Mouse (Mus musculus): ENCODE data around the gene C1s1. TPM values are rescaled to one million over a fixed set of nuclear protein-coding genes. Genes with fewer than 3 reads are reported as not detected.
"Not testable (repeated sequence)": the region's sequence is repeated elsewhere in the genome, so short reads cannot be mapped to it uniquely, and the experiment has no call there.

Gene C1s1
- total RNA-seq, 2 experiments from 2014 or later: 0.62 to 1.5 TPM

GRCm38 (mm10) chr6:124511936-124512335 lies 30.2 kb downstream of the C1s1 start:
- no peak for DNase-seq

DNA sequence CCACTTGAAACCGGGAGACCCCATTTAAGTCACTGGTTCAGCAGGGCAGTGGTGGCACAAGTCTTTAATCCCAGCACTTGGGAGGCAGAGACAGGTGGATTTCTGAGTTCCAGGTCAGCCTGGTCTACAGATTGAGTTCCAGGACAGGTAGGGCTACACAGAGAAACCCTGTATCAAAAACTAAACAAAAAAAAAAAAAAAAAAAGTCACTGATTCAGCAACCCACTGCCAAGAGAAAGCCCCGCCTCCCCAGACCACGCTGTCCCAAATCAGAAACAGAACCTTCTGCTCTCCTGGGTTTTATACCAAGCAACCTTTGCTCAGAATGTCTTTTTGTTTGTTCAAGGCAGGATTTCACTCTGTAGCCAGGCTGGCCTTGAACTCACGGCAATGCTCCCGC lies 33.0 kb downstream of the C1s1 start:
- not testable (repeated sequence) for DNase-seq

GRCm38 (mm10) chr6:124508292-124508691 lies 33.9 kb downstream of the C1s1 start:
- DNase-seq: peak; percentile 13 to 15

GRCm38 (mm10) chr6:124506991-124507390 lies 35.2 kb downstream of the C1s1 start:
- no peak for DNase-seq

- no peak for DNase-seq
These were observed 37.1 kb downstream of the C1s1 start for GRCm38 (mm10) chr6:124505028-124505427.

DNA sequence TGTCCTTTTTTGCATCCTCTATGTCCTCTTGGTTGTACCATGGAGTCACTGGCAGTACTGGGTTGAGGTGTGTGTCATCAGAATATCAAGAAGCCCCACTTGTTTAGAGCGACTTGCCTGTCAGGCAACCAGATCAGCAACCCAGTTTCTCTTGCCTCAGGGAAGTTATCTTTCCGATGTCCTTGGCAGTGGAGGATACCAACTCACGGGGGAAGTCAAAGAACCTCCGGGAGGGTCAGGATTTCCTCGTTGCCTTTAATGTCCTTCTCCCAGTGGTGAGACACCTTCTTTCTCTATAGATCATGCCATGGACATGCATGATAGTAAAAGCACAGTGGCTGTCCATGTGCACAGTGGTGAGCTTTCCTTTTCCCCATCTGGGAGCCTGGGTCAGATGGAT lies 40.1 kb downstream of the C1s1 start:
- DNase-seq: no peak

DNA sequence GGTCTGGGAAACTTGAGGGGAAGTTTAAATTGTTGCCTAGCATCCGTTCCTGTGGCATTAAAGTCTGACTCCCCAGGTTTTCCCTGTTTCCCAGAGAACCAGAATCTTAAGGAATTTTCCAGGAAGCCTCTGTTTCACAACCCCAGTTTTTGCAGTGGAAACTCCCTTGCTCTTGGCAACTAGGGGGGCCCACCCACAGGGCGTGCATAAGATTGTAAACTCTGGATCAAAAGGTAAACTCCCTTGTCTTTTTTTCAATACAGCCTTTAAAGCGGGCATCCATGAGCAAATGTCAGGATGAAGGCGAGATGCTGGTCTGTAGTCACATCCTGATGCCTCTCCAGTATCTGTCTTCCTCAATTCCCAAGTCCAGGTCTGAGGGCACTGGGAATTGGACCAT lies 40.7 kb downstream of the C1s1 start:
- DNase-seq: no peak

- no peak for DNase-seq
These were observed 42.1 kb downstream of the C1s1 start for GRCm38 (mm10) chr6:124499914-124500566.

- no peak for DNase-seq
These were observed 46.1 kb downstream of the C1s1 start for GRCm38 (mm10) chr6:124496054-124496453.

GRCm38 (mm10) chr6:124493886-124494285 lies 48.3 kb downstream of the C1s1 start:
- no peak for DNase-seq

DNA sequence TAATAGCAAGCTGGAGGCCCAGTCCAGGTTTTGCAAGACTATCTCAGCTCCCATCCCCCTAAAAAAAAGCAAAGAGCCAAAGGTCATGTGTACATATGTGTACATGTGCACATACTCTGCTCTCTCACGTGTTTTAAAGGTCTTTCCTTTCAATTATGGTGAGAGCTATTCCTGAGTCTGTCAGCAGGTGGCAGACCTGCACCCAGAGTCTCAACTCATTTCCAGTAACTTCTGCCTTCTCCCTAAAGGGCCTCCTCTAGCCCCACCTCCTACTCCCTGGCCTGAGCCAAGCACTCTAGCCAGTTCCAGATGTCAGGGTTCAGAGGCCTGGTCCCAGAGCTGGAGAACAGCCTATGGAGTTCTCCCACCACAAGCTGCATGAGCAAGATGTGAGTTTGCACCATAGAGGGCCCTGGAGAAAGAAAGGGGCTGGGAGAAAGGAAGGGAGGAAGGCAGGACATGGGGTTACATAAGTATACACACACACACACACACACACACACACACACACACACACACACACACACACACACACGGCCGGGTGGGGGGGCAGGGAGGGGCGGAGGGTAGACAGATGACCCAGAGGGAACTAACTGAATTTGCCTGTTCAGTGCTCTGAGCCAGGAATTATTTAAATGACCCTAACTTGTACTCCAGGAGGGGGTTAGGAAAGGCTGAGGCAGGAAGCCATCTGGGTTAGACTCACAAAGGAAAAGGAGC lies 49.2 kb downstream of the C1s1 start, which contains the start of gene C1rl:
Gene C1rl (plus strand): TSS at position 272 of the 720 bp plus-strand sequence.
- DNase-seq: peak; percentile 39 to 62

DNA sequence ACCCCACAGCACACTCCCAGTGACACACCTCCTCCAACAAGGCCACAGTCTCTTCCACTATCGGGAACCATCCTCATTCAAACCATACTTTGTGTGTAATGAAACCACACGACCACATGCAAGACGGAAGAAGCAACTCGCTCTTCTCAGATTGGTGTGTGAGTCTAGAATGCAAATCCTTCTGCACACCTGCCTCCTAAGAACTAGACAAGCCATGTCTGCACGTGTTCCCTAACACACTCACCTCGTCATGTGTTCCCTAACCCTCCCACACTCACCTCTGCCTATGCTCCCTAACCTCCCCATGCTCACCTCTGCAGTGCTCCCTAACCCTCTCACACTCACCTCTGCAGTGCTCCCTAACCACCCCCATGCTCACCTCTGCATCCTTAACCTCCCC lies 50.7 kb downstream of the C1s1 start:
- DNase-seq: no peak

- DNase-seq: no peak
These were observed 53.2 kb downstream of the C1s1 start for GRCm38 (mm10) chr6:124488952-124489351.

GRCm38 (mm10) chr6:124487509-124487908 lies 54.6 kb downstream of the C1s1 start:
- no peak for DNase-seq

GRCm38 (mm10) chr6:124485414-124486144 lies 56.6 kb downstream of the C1s1 start:
- no peak for DNase-seq

- no peak for DNase-seq
These were observed 57.3 kb downstream of the C1s1 start for GRCm38 (mm10) chr6:124484851-124485250.

- not testable (repeated sequence) for DNase-seq
These were observed 58.3 kb downstream of the C1s1 start for GRCm38 (mm10) chr6:124483831-124484230.

DNA sequence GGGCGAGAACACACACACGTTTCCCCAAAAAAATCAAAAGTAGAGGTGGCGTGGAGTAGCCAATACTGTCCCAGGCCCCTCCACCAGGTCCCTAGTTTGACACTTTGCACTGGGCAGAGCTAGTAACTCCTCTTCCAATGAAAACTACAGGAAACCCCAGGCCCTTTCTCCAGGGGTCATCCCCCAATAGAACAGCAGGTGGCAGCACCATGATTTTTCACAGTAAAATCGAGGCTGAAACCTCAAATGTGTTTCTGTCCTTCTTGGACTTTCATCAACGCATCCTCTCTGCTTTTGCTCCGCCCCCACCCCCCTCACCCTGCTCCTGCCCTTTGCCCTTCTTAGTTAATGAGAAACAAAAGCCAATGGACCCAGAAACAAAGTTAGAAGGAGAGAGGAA lies 60.6 kb downstream of the C1s1 start:
- no peak for DNase-seq

Other genes starting within 250 kb of the C1s1 start
- gene Cd163, start 237.7 kb downstream of the C1s1 start, total RNA-seq (2021): 1 to 10 TPM; 1.1 to 2.8 TPM
- gene Pex5, start 127.3 kb downstream of the C1s1 start, total RNA-seq (2021): 10 to 100 TPM; 60.9 to 64.6 TPM
- gene Clstn3, start 77.6 kb downstream of the C1s1 start, total RNA-seq (2021): 100 to 1,000 TPM; 255 to 264 TPM
- under 1 TPM; 0.13 to 0.15 TPM for gene C1rl, start 49.2 kb downstream of the C1s1 start, total RNA-seq (2021)
- gene C1ra, start 30.0 kb downstream of the C1s1 start, total RNA-seq (2021): under 1 TPM; 0.51 to 0.72 TPM
- under 1 TPM; 0.15 to 0.18 TPM for gene C1rb, start 27.9 kb upstream of the C1s1 start, total RNA-seq (2021)
- gene C1s2, start 93.7 kb upstream of the C1s1 start, total RNA-seq (2021): under 1 TPM; 0.15 to 0.35 TPM
- 10 to 100 TPM; 27.1 to 33.5 TPM for gene Lpcat3, start 120.7 kb upstream of the C1s1 start, total RNA-seq (2021)
- gene Emg1, start 169.8 kb upstream of the C1s1 start, total RNA-seq (2021): 10 to 100 TPM; 54.3 to 64.9 TPM
- gene Phb2, start 170.0 kb upstream of the C1s1 start, total RNA-seq (2021): 100 to 1,000 TPM; 114 to 129 TPM
- 1 to 10 TPM; 2.9 to 3.0 TPM for gene Ptpn6, start 196.4 kb upstream of the C1s1 start, total RNA-seq (2021)
- 100 to 1,000 TPM; 337 to 366 TPM for gene Grcc10, start 199.0 kb upstream of the C1s1 start, total RNA-seq (2021)
- gene Gm45234, start 213.7 kb upstream of the C1s1 start, total RNA-seq (2021): not detected
- gene Atn1, start 214.2 kb upstream of the C1s1 start, total RNA-seq (2021): 100 to 1,000 TPM; 139 to 170 TPM
- 1,000 to 10,000 TPM in 1 of 2 experiments, 100 to 1,000 TPM in 1; 956 to 1,045 TPM for gene Eno2, start 227.3 kb upstream of the C1s1 start, total RNA-seq (2021)
- gene Lrrc23, start 237.4 kb upstream of the C1s1 start, total RNA-seq (2021): 1 to 10 TPM in 1 of 2 experiments, under 1 TPM in 1; 1.00 to 3.5 TPM